Mouse (Mus musculus): Measurements from ENCODE around the gene Mrps2.
A peak's percentile ranks its signal among the peaks of the same experiment; 100 is the strongest.

Gene Mrps2

GRCm38 (mm10) chr2:28467860-28468485 is at the start of gene Mrps2:
Gene Mrps2, plus strand, starts transcription at chr2:28468066.
- peak; percentile 86 for DNase-seq

GRCm38 (mm10) chr2:28419898-28420297 is 48.0 kb upstream of the Mrps2 start:
- peak; percentile 91 for DNase-seq

GRCm38 (mm10) chr2:28423167-28423566 is 44.7 kb upstream of the Mrps2 start:
- no peak for DNase-seq

- no peak for DNase-seq
Measured at GRCm38 (mm10) chr2:28427226-28427625, 40.6 kb upstream of the Mrps2 start.

GRCm38 (mm10) chr2:28430846-28431245 is 37.0 kb upstream of the Mrps2 start:
- DNase-seq = no peak

GRCm38 (mm10) chr2:28432811-28433210 is 35.1 kb upstream of the Mrps2 start:
- no peak for DNase-seq

- no peak for DNase-seq
Measured at GRCm38 (mm10) chr2:28433512-28433911, 34.4 kb upstream of the Mrps2 start.

- DNase-seq = no peak
Measured at GRCm38 (mm10) chr2:28435401-28435800, 32.5 kb upstream of the Mrps2 start.

GRCm38 (mm10) chr2:28440842-28441241 is 27.0 kb upstream of the Mrps2 start:
- DNase-seq = no peak

GRCm38 (mm10) chr2:28445082-28445481 is 22.8 kb upstream of the Mrps2 start:
- no peak for DNase-seq

- no peak for DNase-seq
Measured at GRCm38 (mm10) chr2:28446181-28446514, 21.7 kb upstream of the Mrps2 start.

GRCm38 (mm10) chr2:28446515-28447314 is 21.2 kb upstream of the Mrps2 start, which contains the start of gene Ppp1r26:
Gene Ppp1r26, plus strand, starts transcription at chr2:28446800.
- DNase-seq = peak; percentile 63

- no peak for DNase-seq
Measured at GRCm38 (mm10) chr2:28447315-28447670, 20.6 kb upstream of the Mrps2 start.

GRCm38 (mm10) chr2:28451663-28452062 is 16.2 kb upstream of the Mrps2 start:
- no peak for DNase-seq

- no peak for DNase-seq
Measured at GRCm38 (mm10) chr2:28453539-28453938, 14.3 kb upstream of the Mrps2 start.

GRCm38 (mm10) chr2:28456616-28457015 is 11.2 kb upstream of the Mrps2 start:
- no peak for DNase-seq

- DNase-seq = peak; percentile 63
Measured at GRCm38 (mm10) chr2:28463919-28464318, 3.9 kb upstream of the Mrps2 start.

GRCm38 (mm10) chr2:28464919-28465318 is 2.9 kb upstream of the Mrps2 start:
- no peak for DNase-seq

GRCm38 (mm10) chr2:28465836-28466518 is 1.9 kb upstream of the Mrps2 start, which contains the start of gene 1700007K13Rik:
Gene 1700007K13Rik, minus strand, starts transcription at chr2:28466332.
- peak; percentile 81 for DNase-seq

GRCm38 (mm10) chr2:28468486-28469225 is 790 bp downstream of the Mrps2 start:
- peak; percentile 35 for DNase-seq

- DNase-seq = no peak
Measured at GRCm38 (mm10) chr2:28469461-28469860, 1.6 kb downstream of the Mrps2 start.

- DNase-seq = no peak
Measured at GRCm38 (mm10) chr2:28470591-28470990, 2.7 kb downstream of the Mrps2 start.

- peak; percentile 5 for DNase-seq
Measured at GRCm38 (mm10) chr2:28472011-28472410, 4.1 kb downstream of the Mrps2 start.

Measured in cerebellum, adult 9-11 months (tissue).